Mouse (Mus musculus) midbrain, embryonic 13.5 days (tissue): ENCODE data around the gene Cst7. TPM values are rescaled to one million over a fixed set of nuclear protein-coding genes. Genes with fewer than 3 reads are reported as not detected.
"Not testable (repeated sequence)": the region's sequence is repeated elsewhere in the genome, so short reads cannot be mapped to it uniquely, and the experiment has no call there.

ENCODE experiments used
- ATAC-seq: fragments of 200-750 bp; cut with Nextera tagmentation; 2 replicates; pipeline ENCODE4 v1.8.0; 2017; ENCODE audit warnings: mild to moderate bottlenecking, moderate TSS enrichment, moderate library complexity
- H3K27ac ChIP-seq: fragments of 300-500 bp; sonication (generic); 2 replicates; pipeline ENCODE4 v1.5.1; 2015; ENCODE audit warnings: inconsistent platforms, mild to moderate bottlenecking, moderate library complexity
- H3K27me3 ChIP-seq: fragments of 300-500 bp; sonication (generic); 2 replicates; pipeline ENCODE4 v1.6.1; 2015; ENCODE audit warnings: mild to moderate bottlenecking, inconsistent platforms
- H3K36me3 ChIP-seq: fragments of 300-500 bp; sonication (generic); 2 replicates; pipeline ENCODE4 v1.6.1; 2015; ENCODE audit warnings: mild to moderate bottlenecking, inconsistent platforms
- H3K4me1 ChIP-seq: fragments of 300-500 bp; sonication (generic); replicated peaks from 2 replicates; pipeline ENCODE4 v1.6.1; 2015; ENCODE audit warnings: inconsistent platforms
- H3K4me2 ChIP-seq: fragments of 300-500 bp; sonication (generic); replicated peaks from 2 replicates; pipeline ENCODE4 v1.6.1; 2015; ENCODE audit warnings: moderate library complexity, mild to moderate bottlenecking, inconsistent platforms
- H3K4me3 ChIP-seq: fragments of 300-500 bp; sonication (generic); replicated peaks from 2 replicates; pipeline ENCODE4 v1.5.1; 2015; ENCODE audit warnings: mild to moderate bottlenecking, inconsistent platforms
- H3K9ac ChIP-seq: fragments of 300-500 bp; sonication (generic); replicated peaks from 2 replicates; pipeline ENCODE4 v1.6.1; 2015; ENCODE audit warnings: mild to moderate bottlenecking, inconsistent platforms
- H3K9me3 ChIP-seq: fragments of 300-500 bp; sonication (generic); 2 replicates; pipeline ENCODE4 v1.6.1; 2016; ENCODE audit warnings: mild to moderate bottlenecking, inconsistent platforms
- WGBS: fragments of 180-500 bp; shearing (Covaris S2); methylation state at CpG from one replicate; pipeline ENCODE4 v1.1.7; 2015; 5-methylcytosine and 5-hydroxymethylcytosine counted together
- polyA plus RNA-seq: library from polyadenylated mRNA; unstranded; fragments of >200 nt; fragmentation: Nextera tagmentation; extraction: Ambion mirVana; gene quantifications from 2 replicates; pipeline ENCODE4 v1.2.1, GENCODE M21; 2015

Gene Cst7
- polyA plus RNA-seq: 0.16 TPM in 1 of 2 replicates, not detected in the other

- Histone ChIP-seq H3K4me2 (no peak within 1 kb of the TSS), H3K4me1 (no peaks in the 10 kb centered on the region), H3K4me3 (no peak within 1 kb of the TSS), H3K27me3 (no peaks in the 10 kb centered on the region), H3K36me3 (no peaks in the 10 kb centered on the region), H3K9ac (no peak within 1 kb of the TSS), H3K27ac (no peak within 1 kb of the TSS), H3K9me3 (no peaks in the 10 kb centered on the region)
- WGBS: 82% methylated on average over 11 of the region's 11 CpGs
- no peak for ATAC-seq
Observed at GRCm38 (mm10) chr2:150569847-150570590, at the start of gene Cst7. TSS of gene Cst7 (plus strand) at chr2:150570415.

GRCm38 (mm10) chr2:150525703-150526207 lies 44.5 kb upstream of the Cst7 start:
- peaks cover 24% of the 10 kb centered on the region for H3K27me3 ChIP-seq
- H3K4me1 ChIP-seq: peaks cover 7% of the 10 kb centered on the region
- peak overlapping the region; percentile 65 for H3K9ac ChIP-seq
- H3K27ac ChIP-seq: no peak overlapping the region
- H3K36me3 ChIP-seq: no peaks in the 10 kb centered on the region
- 2% methylated on average over 42 of the region's 42 CpGs for WGBS
- H3K9me3 ChIP-seq: no peaks in the 10 kb centered on the region
- H3K4me2 ChIP-seq: peak overlapping the region; percentile 82
- peak; percentile 74 for ATAC-seq
- peak overlapping the region; percentile 47 for H3K4me3 ChIP-seq

DNA sequence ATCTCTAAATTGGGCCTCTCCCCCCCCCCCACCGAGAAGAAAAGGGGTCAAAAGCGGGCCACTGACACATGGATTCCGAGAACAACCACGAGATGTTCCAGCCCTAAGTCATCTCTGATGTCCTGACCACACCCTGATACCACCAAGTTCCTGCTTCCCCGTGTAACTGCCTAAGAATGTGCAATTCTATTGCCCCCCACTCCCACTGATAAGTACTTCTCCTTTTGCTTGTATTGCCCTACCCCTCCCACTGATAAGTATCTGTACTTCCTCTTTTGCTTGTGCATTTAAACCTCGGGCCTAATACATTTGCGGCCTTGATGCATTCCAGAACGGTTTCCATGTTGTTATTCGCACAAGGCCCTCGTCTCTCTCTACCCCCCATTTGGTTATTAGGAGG lies 20.6 kb upstream of the Cst7 start:
- H3K27me3 ChIP-seq, H3K4me2 ChIP-seq, H3K4me1 ChIP-seq, ATAC-seq, H3K9me3 ChIP-seq, H3K9ac ChIP-seq, H3K36me3 ChIP-seq, H3K4me3 ChIP-seq, H3K27ac ChIP-seq: not testable (repeated sequence)
- WGBS: 85% methylated on average over 10 of the region's 10 CpGs

DNA sequence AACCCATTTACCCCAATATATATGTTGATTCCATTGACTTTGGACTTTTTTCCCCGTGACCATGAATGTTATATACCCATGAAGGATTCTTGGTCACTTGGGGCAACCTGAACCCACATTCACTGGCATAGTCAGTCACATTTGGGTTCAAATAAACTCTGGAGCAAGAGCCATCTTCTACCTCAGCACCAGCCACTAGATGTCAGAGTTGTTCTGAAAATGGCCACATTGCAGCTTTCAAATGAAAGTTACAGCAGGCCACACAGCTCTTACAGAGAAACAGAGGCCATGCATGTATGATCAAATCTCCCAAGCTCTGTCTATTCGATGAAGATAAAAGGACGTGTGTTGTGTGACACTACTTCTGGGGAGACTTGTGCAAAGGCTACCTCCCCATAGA lies 11.6 kb upstream of the Cst7 start:
- no peak overlapping the region for H3K4me3 ChIP-seq
- no peak overlapping the region for H3K4me2 ChIP-seq
- H3K27ac ChIP-seq: no peak overlapping the region
- H3K9me3 ChIP-seq: no peaks in the 10 kb centered on the region
- no peaks in the 10 kb centered on the region for H3K27me3 ChIP-seq
- no peak overlapping the region for H3K9ac ChIP-seq
- 0 out of 2 replicates have a peak, but pooled peaks have one; percentile 20 for ATAC-seq
- H3K36me3 ChIP-seq: no peaks in the 10 kb centered on the region
- WGBS: 56% methylated on average over 3 of the region's 3 CpGs
- no peaks in the 10 kb centered on the region for H3K4me1 ChIP-seq

- no peak for ATAC-seq
- WGBS: 92% methylated on average over 2 of the region's 2 CpGs
- Histone ChIP-seq H3K4me2 (no peak overlapping the region), H3K4me3 (no peak overlapping the region), H3K4me1 (no peaks in the 10 kb centered on the region), H3K36me3 (no peaks in the 10 kb centered on the region), H3K9me3 (no peaks in the 10 kb centered on the region), H3K27me3 (no peaks in the 10 kb centered on the region), H3K27ac (no peak overlapping the region), H3K9ac (no peak overlapping the region)
Observed at GRCm38 (mm10) chr2:150567051-150567450, 3.2 kb upstream of the Cst7 start.

DNA sequence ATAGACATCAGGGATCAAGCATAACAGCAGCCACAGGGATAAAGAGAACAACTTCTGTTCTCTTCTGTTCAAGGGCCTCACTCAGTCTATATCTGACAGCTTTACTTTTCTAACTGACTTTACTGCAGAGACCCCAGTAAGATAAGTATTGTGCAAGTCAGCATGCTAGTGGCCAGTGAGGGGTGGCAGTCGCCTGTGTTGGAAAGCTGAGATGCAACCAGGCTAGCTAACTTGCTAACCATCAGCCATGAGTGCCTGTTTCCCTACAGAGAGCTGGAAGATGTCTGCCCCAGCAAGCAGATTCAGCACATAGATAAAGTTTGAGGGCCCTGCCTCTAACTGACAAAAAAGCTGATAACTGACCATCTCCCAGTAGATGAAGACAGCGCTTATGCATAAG lies 546 bp downstream of the Cst7 start:
- H3K4me1 ChIP-seq: no peaks in the 10 kb centered on the region
- no peak for ATAC-seq
- no peaks in the 10 kb centered on the region for H3K27me3 ChIP-seq
- H3K9me3 ChIP-seq: no peaks in the 10 kb centered on the region
- no peak overlapping the region for H3K4me3 ChIP-seq
- H3K9ac ChIP-seq: no peak overlapping the region
- H3K4me2 ChIP-seq: no peak overlapping the region
- 85% methylated on average over 2 of the region's 2 CpGs for WGBS
- no peak overlapping the region for H3K27ac ChIP-seq
- H3K36me3 ChIP-seq: no peaks in the 10 kb centered on the region

- WGBS: 97% methylated on average over 3 of the region's 3 CpGs
- Histone ChIP-seq H3K4me1 (no peaks in the 10 kb centered on the region), H3K27me3 (no peaks in the 10 kb centered on the region), H3K27ac (no peak overlapping the region), H3K9me3 (no peaks in the 10 kb centered on the region), H3K4me2 (no peak overlapping the region), H3K4me3 (no peak overlapping the region), H3K9ac (no peak overlapping the region), H3K36me3 (peaks cover 3% of the 10 kb centered on the region; the same call in 1 of the 2 replicates)
- no peak for ATAC-seq
Observed at GRCm38 (mm10) chr2:150572463-150572862, 2.2 kb downstream of the Cst7 start.

GRCm38 (mm10) chr2:150576256-150576655 lies 6.0 kb downstream of the Cst7 start:
- 96% methylated on average over 1 of the region's 1 CpGs for WGBS
- H3K4me1 ChIP-seq: no peaks in the 10 kb centered on the region
- H3K36me3 ChIP-seq: peaks cover 9% of the 10 kb centered on the region; the same call in 1 of the 2 replicates
- H3K9ac ChIP-seq: no peak overlapping the region
- H3K4me3 ChIP-seq: no peak overlapping the region
- no peaks in the 10 kb centered on the region for H3K27me3 ChIP-seq
- H3K4me2 ChIP-seq: no peak overlapping the region
- no peaks in the 10 kb centered on the region for H3K9me3 ChIP-seq
- no peak for ATAC-seq
- no peak overlapping the region for H3K27ac ChIP-seq

DNA sequence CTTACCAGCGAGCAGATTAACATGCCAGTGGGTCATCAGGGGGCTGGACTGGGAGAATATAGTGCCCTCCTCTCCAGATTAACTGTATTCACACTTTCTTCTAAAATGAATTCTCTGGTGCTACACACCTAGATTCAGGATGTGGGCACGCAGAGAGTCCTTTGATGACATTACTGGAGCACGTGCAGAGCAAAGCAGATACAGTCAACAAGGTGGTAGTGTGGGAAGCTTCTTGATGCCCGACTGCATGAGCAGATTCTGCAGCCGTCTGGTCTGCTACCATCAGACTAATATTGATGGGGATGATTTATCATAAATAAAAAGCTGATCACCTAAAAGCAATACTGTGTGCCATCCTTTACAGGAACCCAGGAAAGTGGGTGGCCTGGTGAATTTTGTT lies 8.4 kb downstream of the Cst7 start:
- H3K4me2 ChIP-seq: no peak overlapping the region
- H3K36me3 ChIP-seq: peaks cover 21% of the 10 kb centered on the region
- ATAC-seq: no peak
- WGBS: 88% methylated on average over 5 of the region's 5 CpGs
- no peak overlapping the region for H3K9ac ChIP-seq
- no peaks in the 10 kb centered on the region for H3K27me3 ChIP-seq
- H3K4me1 ChIP-seq: no peaks in the 10 kb centered on the region
- H3K27ac ChIP-seq: no peak overlapping the region
- H3K4me3 ChIP-seq: no peak overlapping the region
- no peaks in the 10 kb centered on the region for H3K9me3 ChIP-seq

DNA sequence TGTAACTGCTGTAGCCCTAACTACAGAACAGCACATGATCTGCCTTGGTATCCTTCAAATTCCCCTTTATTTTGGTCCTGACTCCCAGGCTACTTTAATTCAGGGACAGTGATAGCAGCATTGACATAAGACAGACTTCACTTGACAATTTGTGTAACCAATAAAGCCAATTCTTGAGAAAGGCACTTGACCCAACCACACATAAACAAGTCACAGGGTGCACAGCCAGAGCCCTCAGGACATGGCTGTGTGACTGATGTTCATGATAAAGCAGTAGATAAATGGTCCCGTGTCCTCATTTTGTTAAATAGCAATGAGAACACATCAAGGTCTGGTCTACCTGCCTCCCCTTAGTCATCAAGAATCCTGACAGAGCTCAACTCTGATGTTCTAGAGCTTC lies 9.4 kb downstream of the Cst7 start:
- Histone ChIP-seq H3K4me3 (no peak overlapping the region), H3K4me1 (no peaks in the 10 kb centered on the region), H3K9ac (no peak overlapping the region), H3K9me3 (no peaks in the 10 kb centered on the region), H3K27me3 (no peaks in the 10 kb centered on the region), H3K36me3 (peaks cover 32% of the 10 kb centered on the region), H3K27ac (no peak overlapping the region), H3K4me2 (no peak overlapping the region)
- 91% methylated on average over 1 of the region's 1 CpGs for WGBS
- ATAC-seq: no peak

DNA sequence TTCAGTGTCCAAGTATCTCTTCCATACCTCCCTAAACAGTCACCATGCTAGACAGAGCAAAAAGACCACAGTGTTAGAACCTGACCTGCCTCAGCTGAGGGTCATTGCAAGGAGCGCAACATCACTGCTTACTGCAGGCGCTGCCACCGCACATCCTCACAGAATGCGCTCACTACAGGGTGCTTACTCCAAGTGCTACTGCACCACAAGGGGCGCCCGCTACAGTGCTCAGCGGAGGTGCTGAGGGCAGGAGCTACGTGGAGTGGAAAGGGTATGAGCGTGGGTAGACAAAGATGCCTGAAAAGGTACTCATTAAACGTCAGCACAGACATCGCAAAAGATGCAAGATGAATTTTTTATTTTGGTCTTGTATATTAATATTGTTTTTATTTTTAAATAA lies 18.9 kb downstream of the Cst7 start:
- WGBS: 72% methylated on average over 11 of the region's 11 CpGs
- Histone ChIP-seq H3K4me1 (no peaks in the 10 kb centered on the region), H3K4me2 (no peak overlapping the region), H3K9me3 (no peaks in the 10 kb centered on the region), H3K9ac (no peak overlapping the region), H3K4me3 (no peak overlapping the region), H3K27ac (no peak overlapping the region), H3K36me3 (peaks cover 68% of the 10 kb centered on the region), H3K27me3 (no peaks in the 10 kb centered on the region)
- no peak for ATAC-seq

- no peaks in the 10 kb centered on the region for H3K4me1 ChIP-seq
- 98% methylated on average over 3 of the region's 3 CpGs for WGBS
- no peaks in the 10 kb centered on the region for H3K27me3 ChIP-seq
- H3K27ac ChIP-seq: no peak overlapping the region
- no peak overlapping the region for H3K4me3 ChIP-seq
- no peak for ATAC-seq
- H3K9me3 ChIP-seq: no peaks in the 10 kb centered on the region
- no peak overlapping the region for H3K9ac ChIP-seq
- peaks cover 30% of the 10 kb centered on the region for H3K36me3 ChIP-seq
- no peak overlapping the region for H3K4me2 ChIP-seq
Observed at GRCm38 (mm10) chr2:150595411-150596190, 25.4 kb downstream of the Cst7 start.
